Mouse (Mus musculus): ENCODE results near the gene Acot1. TPM values are rescaled to one million over a fixed set of nuclear protein-coding genes. Genes with fewer than 3 reads are reported as not detected.

Acot1 gene
- polyA plus RNA-seq, 2 experiments from 2014 or later, result not detected

- no peak for ATAC-seq
These were observed 55.3 kb downstream of the Acot1 start for GRCm38 (mm10) chr12:84064621-84065020.

- no peak for ATAC-seq
These were observed 58.5 kb downstream of the Acot1 start for GRCm38 (mm10) chr12:84067752-84068151.

Other genes starting within 250 kb of the Acot1 start
- gene Papln, start 245.9 kb upstream of the Acot1 start, polyA plus RNA-seq (2017; shearing (Covaris generic)), result not detected
- gene Numb, start 87.6 kb upstream of the Acot1 start, polyA plus RNA-seq (2017; shearing (Covaris generic)), result 10 to 100 TPM; 36.7 to 39.4 TPM
- gene Riox1, start 58.9 kb upstream of the Acot1 start, polyA plus RNA-seq (2017; shearing (Covaris generic)), result 1 to 10 TPM in 1 of 2 experiments, under 1 TPM in 1; 0.94 to 1.7 TPM
- gene Heatr4, start 24.6 kb upstream of the Acot1 start, polyA plus RNA-seq (2017; shearing (Covaris generic)), result not detected
- gene Acot2, start 21.6 kb upstream of the Acot1 start, polyA plus RNA-seq (2017; shearing (Covaris generic)), result 10 to 100 TPM; 28.3 to 39.0 TPM
- gene Acot4, start 28.9 kb downstream of the Acot1 start, polyA plus RNA-seq (2017; shearing (Covaris generic)), result under 1 TPM in 1 of 2 experiments, not detected in 1; 0.11 TPM
- gene Gm49366, start 29.4 kb downstream of the Acot1 start, polyA plus RNA-seq (2017; shearing (Covaris generic)), result not detected
- gene Acot3, start 42.7 kb downstream of the Acot1 start, polyA plus RNA-seq (2017; shearing (Covaris generic)), result not detected
- gene Acot5, start 59.8 kb downstream of the Acot1 start, polyA plus RNA-seq (2017; shearing (Covaris generic)), result not detected
- gene Acot6, start 91.2 kb downstream of the Acot1 start, polyA plus RNA-seq (2017; shearing (Covaris generic)), result 1 to 10 TPM in 1 of 2 experiments, under 1 TPM in 1; 0.77 to 1.0 TPM
- under 1 TPM; 0.10 to 0.12 TPM for gene Dnal1, start 104.9 kb downstream of the Acot1 start, polyA plus RNA-seq (2017; shearing (Covaris generic))
- not detected for gene Pnma1, start 139.0 kb downstream of the Acot1 start, polyA plus RNA-seq (2017; shearing (Covaris generic))
- 1 to 10 TPM; 7.3 to 8.2 TPM for gene Elmsan1, start 209.4 kb downstream of the Acot1 start, polyA plus RNA-seq (2017; shearing (Covaris generic))

All from CD4-positive, CD25-positive, alpha-beta regulatory T cell, adult 4 months (primary cell).